Mouse (Mus musculus): ENCODE measurements around the gene 2310022B05Rik. TPM values are rescaled to one million over a fixed set of nuclear protein-coding genes. Genes with fewer than 3 reads are reported as not detected.

2310022B05Rik gene
- polyA plus RNA-seq (2014; fragmentation: Nextera tagmentation; extraction: Ambion mirVana) = 17.4 and 21.2 TPM in 2 replicates

GRCm38 (mm10) chr8:124663112-124663873, at the start of gene 2310022B05Rik:
TSS of gene 2310022B05Rik (minus strand) at chr8:124663369.
- ATAC-seq (ENCODE audit: low FRiP score) = peak; percentile 94
- peak within 1 kb of the TSS; percentile 86 for H3K9ac ChIP-seq (ENCODE audit: low read length)
- H3K4me1 ChIP-seq (ENCODE audit: control insufficient read depth, insufficient read depth, low read length) = peaks cover 14% of the 10 kb centered on the region
- peak within 1 kb of the TSS; percentile 78 for H3K4me2 ChIP-seq
- peak within 1 kb of the TSS; percentile 30 for H3K27ac ChIP-seq (ENCODE audit: low read depth, low read length)
- H3K36me3 ChIP-seq (ENCODE audit: control insufficient read depth, insufficient read depth, low read length) = no peaks in the 10 kb centered on the region
- H3K4me3 ChIP-seq (ENCODE audit: low read depth, low read length) = peak within 1 kb of the TSS; percentile 81
- no peaks in the 10 kb centered on the region for H3K9me3 ChIP-seq (ENCODE audit: control insufficient read depth, low read length)
- 2% methylated on average over 67 of the region's 69 CpGs for WGBS
- no peaks in the 10 kb centered on the region for H3K27me3 ChIP-seq (ENCODE audit: control insufficient read depth, insufficient read depth, low read length)
- DNase-seq (ENCODE audit: low spot score, missing footprints) = peak; percentile 99

- Histone ChIP-seq H3K4me1 (ENCODE audit: control insufficient read depth, insufficient read depth, low read length) (no peaks in the 10 kb centered on the region), H3K36me3 (ENCODE audit: control insufficient read depth, insufficient read depth, low read length) (peaks cover 5% of the 10 kb centered on the region; the same call in 1 of the 2 replicates), H3K4me3 (ENCODE audit: low read depth, low read length) (no peak overlapping the region), H3K9me3 (ENCODE audit: control insufficient read depth, low read length) (no peaks in the 10 kb centered on the region), H3K9ac (ENCODE audit: low read length) (no peak overlapping the region), H3K27me3 (ENCODE audit: control insufficient read depth, insufficient read depth, low read length) (no peaks in the 10 kb centered on the region), H3K4me2 (no peak overlapping the region), H3K27ac (ENCODE audit: low read depth, low read length) (no peak overlapping the region)
- DNase-seq (ENCODE audit: low spot score, missing footprints) (no peak), ATAC-seq (ENCODE audit: low FRiP score) (no peak)
- 95% methylated on average over 8 of the region's 8 CpGs for WGBS
Observed at GRCm38 (mm10) chr8:124705823-124706222, 42.7 kb upstream of the 2310022B05Rik start.

- no peak overlapping the region for H3K27ac ChIP-seq (ENCODE audit: low read depth, low read length)
- H3K36me3 ChIP-seq (ENCODE audit: control insufficient read depth, insufficient read depth, low read length) = peaks cover 5% of the 10 kb centered on the region; the same call in 1 of the 2 replicates
- no peaks in the 10 kb centered on the region for H3K4me1 ChIP-seq (ENCODE audit: control insufficient read depth, insufficient read depth, low read length)
- DNase-seq (ENCODE audit: low spot score, missing footprints) (no peak), ATAC-seq (ENCODE audit: low FRiP score) (no peak)
- WGBS = 90% methylated on average over 4 of the region's 4 CpGs
- H3K9ac ChIP-seq (ENCODE audit: low read length) = no peak overlapping the region
- H3K9me3 ChIP-seq (ENCODE audit: control insufficient read depth, low read length) = no peaks in the 10 kb centered on the region
- H3K4me3 ChIP-seq (ENCODE audit: low read depth, low read length) = no peak overlapping the region
- no peaks in the 10 kb centered on the region for H3K27me3 ChIP-seq (ENCODE audit: control insufficient read depth, insufficient read depth, low read length)
- no peak overlapping the region for H3K4me2 ChIP-seq
Observed at GRCm38 (mm10) chr8:124704376-124704775, 41.2 kb upstream of the 2310022B05Rik start.

- no peaks in the 10 kb centered on the region for H3K4me1 ChIP-seq (ENCODE audit: control insufficient read depth, insufficient read depth, low read length)
- H3K4me2 ChIP-seq = no peak overlapping the region
- DNase-seq (ENCODE audit: low spot score, missing footprints) = no peak
- H3K27ac ChIP-seq (ENCODE audit: low read depth, low read length) = no peak overlapping the region
- ATAC-seq (ENCODE audit: low FRiP score) = no peak
- H3K9ac ChIP-seq (ENCODE audit: low read length) = no peak overlapping the region
- 86% methylated on average over 4 of the region's 4 CpGs for WGBS
- H3K9me3 ChIP-seq (ENCODE audit: control insufficient read depth, low read length) = no peaks in the 10 kb centered on the region
- H3K27me3 ChIP-seq (ENCODE audit: control insufficient read depth, insufficient read depth, low read length) = no peaks in the 10 kb centered on the region
- peaks cover 5% of the 10 kb centered on the region; the same call in 1 of the 2 replicates for H3K36me3 ChIP-seq (ENCODE audit: control insufficient read depth, insufficient read depth, low read length)
- no peak overlapping the region for H3K4me3 ChIP-seq (ENCODE audit: low read depth, low read length)
Observed at GRCm38 (mm10) chr8:124703526-124703925, 40.4 kb upstream of the 2310022B05Rik start.

- WGBS = 90% methylated on average over 3 of the region's 3 CpGs
Observed at GRCm38 (mm10) chr8:124702183-124702582, 39.0 kb upstream of the 2310022B05Rik start.

GRCm38 (mm10) chr8:124701023-124701422, 37.9 kb upstream of the 2310022B05Rik start:
- Histone ChIP-seq H3K27ac (ENCODE audit: low read depth, low read length) (no peak overlapping the region), H3K36me3 (ENCODE audit: control insufficient read depth, insufficient read depth, low read length) (peaks cover 6% of the 10 kb centered on the region), H3K4me3 (ENCODE audit: low read depth, low read length) (no peak overlapping the region), H3K9ac (ENCODE audit: low read length) (no peak overlapping the region), H3K4me2 (no peak overlapping the region), H3K4me1 (ENCODE audit: control insufficient read depth, insufficient read depth, low read length) (no peaks in the 10 kb centered on the region), H3K27me3 (ENCODE audit: control insufficient read depth, insufficient read depth, low read length) (no peaks in the 10 kb centered on the region), H3K9me3 (ENCODE audit: control insufficient read depth, low read length) (no peaks in the 10 kb centered on the region)
- no peak for ATAC-seq (ENCODE audit: low FRiP score)
- no peak for DNase-seq (ENCODE audit: low spot score, missing footprints)
- 93% methylated on average over 9 of the region's 9 CpGs for WGBS

More at GRCm38 (mm10) chr8:124702183-124702582, 39.0 kb upstream of the 2310022B05Rik start:
- Histone ChIP-seq H3K27ac (ENCODE audit: low read depth, low read length) (no peak overlapping the region), H3K9me3 (ENCODE audit: control insufficient read depth, low read length) (no peaks in the 10 kb centered on the region), H3K9ac (ENCODE audit: low read length) (no peak overlapping the region), H3K4me1 (ENCODE audit: control insufficient read depth, insufficient read depth, low read length) (no peaks in the 10 kb centered on the region), H3K4me2 (no peak overlapping the region), H3K27me3 (ENCODE audit: control insufficient read depth, insufficient read depth, low read length) (no peaks in the 10 kb centered on the region), H3K36me3 (ENCODE audit: control insufficient read depth, insufficient read depth, low read length) (peaks cover 6% of the 10 kb centered on the region), H3K4me3 (ENCODE audit: low read depth, low read length) (no peak overlapping the region)
- DNase-seq (ENCODE audit: low spot score, missing footprints) = no peak
- ATAC-seq (ENCODE audit: low FRiP score) = no peak

GRCm38 (mm10) chr8:124700271-124700670, 37.1 kb upstream of the 2310022B05Rik start:
- Histone ChIP-seq H3K36me3 (ENCODE audit: control insufficient read depth, insufficient read depth, low read length) (peaks cover 6% of the 10 kb centered on the region), H3K4me1 (ENCODE audit: control insufficient read depth, insufficient read depth, low read length) (no peaks in the 10 kb centered on the region), H3K9me3 (ENCODE audit: control insufficient read depth, low read length) (no peaks in the 10 kb centered on the region), H3K4me2 (no peak overlapping the region), H3K4me3 (ENCODE audit: low read depth, low read length) (no peak overlapping the region), H3K27ac (ENCODE audit: low read depth, low read length) (no peak overlapping the region), H3K9ac (ENCODE audit: low read length) (no peak overlapping the region), H3K27me3 (ENCODE audit: control insufficient read depth, insufficient read depth, low read length) (no peaks in the 10 kb centered on the region)
- DNase-seq (ENCODE audit: low spot score, missing footprints) = no peak
- WGBS = 85% methylated on average over 5 of the region's 5 CpGs
- ATAC-seq (ENCODE audit: low FRiP score) = no peak

GRCm38 (mm10) chr8:124695424-124696100, 32.4 kb upstream of the 2310022B05Rik start:
- H3K4me2 ChIP-seq = no peak overlapping the region
- no peak overlapping the region for H3K27ac ChIP-seq (ENCODE audit: low read depth, low read length)
- no peak overlapping the region for H3K9ac ChIP-seq (ENCODE audit: low read length)
- no peaks in the 10 kb centered on the region for H3K4me1 ChIP-seq (ENCODE audit: control insufficient read depth, insufficient read depth, low read length)
- 93% methylated on average over 22 of the region's 22 CpGs for WGBS
- H3K36me3 ChIP-seq (ENCODE audit: control insufficient read depth, insufficient read depth, low read length) = peaks cover 2% of the 10 kb centered on the region; the same call in 1 of the 2 replicates
- DNase-seq (ENCODE audit: low spot score, missing footprints) (no peak), ATAC-seq (ENCODE audit: low FRiP score) (no peak)
- no peaks in the 10 kb centered on the region for H3K27me3 ChIP-seq (ENCODE audit: control insufficient read depth, insufficient read depth, low read length)
- H3K9me3 ChIP-seq (ENCODE audit: control insufficient read depth, low read length) = no peaks in the 10 kb centered on the region
- H3K4me3 ChIP-seq (ENCODE audit: low read depth, low read length) = no peak overlapping the region

- Histone ChIP-seq H3K27me3 (ENCODE audit: control insufficient read depth, insufficient read depth, low read length) (no peaks in the 10 kb centered on the region), H3K9ac (ENCODE audit: low read length) (no peak overlapping the region), H3K4me3 (ENCODE audit: low read depth, low read length) (no peak overlapping the region), H3K9me3 (ENCODE audit: control insufficient read depth, low read length) (no peaks in the 10 kb centered on the region), H3K27ac (ENCODE audit: low read depth, low read length) (no peak overlapping the region), H3K4me1 (ENCODE audit: control insufficient read depth, insufficient read depth, low read length) (no peaks in the 10 kb centered on the region), H3K4me2 (no peak overlapping the region), H3K36me3 (ENCODE audit: control insufficient read depth, insufficient read depth, low read length) (no peaks in the 10 kb centered on the region; the same call in 1 of the 2 replicates)
- DNase-seq (ENCODE audit: low spot score, missing footprints) (no peak), ATAC-seq (ENCODE audit: low FRiP score) (no peak)
- WGBS = 93% methylated on average over 4 of the region's 4 CpGs
Observed at GRCm38 (mm10) chr8:124691706-124692105, 28.5 kb upstream of the 2310022B05Rik start.

All from midbrain, embryonic 11.5 days (tissue).